Mouse (Mus musculus) embryonic fibroblast, embryonic 13.5 days (primary cell): ENCODE results near the gene Tsen2.

Experiments
- CTCF ChIP-seq: IDR thresholded peaks from 2 replicates; pipeline ENCODE4 v1.5.1; 2011; ENCODE audit warnings: mild to moderate bottlenecking, control low read depth, low read length, moderate library complexity, borderline replicate concordance; ENCODE audit not compliant: insufficient read depth
- POLR2A ChIP-seq: IDR thresholded peaks from 2 replicates; pipeline ENCODE4 v1.6.1; 2011; ENCODE audit warnings: low read depth, mild to moderate bottlenecking, control low read depth, low read length, moderate library complexity

DNA sequence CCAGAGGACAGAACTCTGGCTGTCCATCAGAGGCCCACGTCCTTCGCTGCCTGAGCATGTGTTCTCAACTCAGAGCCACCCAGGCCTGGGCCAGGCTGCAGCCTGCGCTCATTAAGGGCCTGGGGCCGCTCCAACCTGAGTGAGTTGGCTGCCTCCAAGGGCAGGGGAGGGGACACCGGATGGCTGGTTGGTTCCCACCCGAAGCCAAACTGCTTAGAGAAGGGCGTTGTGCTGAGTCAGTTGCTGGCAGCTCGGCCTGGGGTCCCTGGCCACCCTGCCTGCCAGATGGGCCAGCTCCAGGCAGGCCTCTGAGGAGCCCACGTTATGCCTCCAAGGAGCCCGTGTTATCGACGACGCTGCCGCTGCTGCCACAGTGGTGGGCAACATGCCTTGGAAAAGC, 44.9 kb upstream of the Tsen2 start:
- no peak for TF ChIP-seq CTCF
- no peak for TF ChIP-seq POLR2A
